Mouse (Mus musculus) right cerebral cortex, adult 18-20 months (tissue): Measurements from ENCODE around the gene Pdzk1.

Experiments
- DNase-seq: peaks from one replicate; pipeline ENCODE4 v3.0.0; 2022; ENCODE audit warnings: mixed read lengths

Gene Pdzk1

DNA sequence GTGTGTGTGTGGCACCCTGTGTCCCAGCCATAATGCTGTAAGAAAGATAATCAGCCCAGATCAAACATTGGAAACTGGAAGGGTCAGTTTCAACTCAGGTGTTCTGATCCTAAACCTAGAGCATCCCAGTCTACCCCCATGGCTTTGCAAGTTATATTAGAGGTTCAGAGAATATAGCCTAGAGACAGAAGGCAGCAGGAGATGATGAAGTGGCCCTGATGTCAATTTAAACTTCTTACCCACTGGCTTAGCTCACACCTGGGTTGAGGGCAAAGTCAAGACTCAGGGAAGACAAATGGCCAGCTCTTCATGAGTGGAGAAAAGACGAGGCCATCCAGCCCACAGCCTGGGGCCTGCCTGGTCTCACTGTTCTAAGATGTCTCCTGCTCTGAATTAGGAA lies at the start of gene Pdzk1, which contains the start of gene Cd160:
Gene Pdzk1, plus strand, starts transcription at position 301 of the 400 bp plus-strand sequence.
Gene Cd160, minus strand, starts transcription at position 368 of the 400 bp plus-strand sequence.
- no peak for DNase-seq

DNA sequence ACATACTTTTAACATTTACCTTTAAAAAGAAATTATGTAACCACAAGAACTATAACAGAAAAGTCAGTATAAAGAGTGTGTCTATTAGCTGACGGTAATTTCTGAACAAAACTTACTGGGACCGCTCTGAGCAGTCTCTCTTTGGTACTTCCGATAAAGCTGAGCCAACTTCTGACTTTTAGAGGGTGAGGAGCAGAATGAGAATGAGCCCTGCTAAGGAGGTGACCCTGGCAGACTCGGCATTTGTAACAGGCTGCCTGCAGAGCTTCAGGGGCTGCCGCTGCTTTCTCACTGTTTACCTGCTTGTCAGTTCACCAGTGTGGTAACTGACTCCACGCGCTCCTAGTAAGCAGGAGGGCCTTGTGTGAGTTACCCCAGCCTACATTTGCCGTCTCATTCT lies 46.8 kb upstream of the Pdzk1 start:
- no peak for DNase-seq

DNA sequence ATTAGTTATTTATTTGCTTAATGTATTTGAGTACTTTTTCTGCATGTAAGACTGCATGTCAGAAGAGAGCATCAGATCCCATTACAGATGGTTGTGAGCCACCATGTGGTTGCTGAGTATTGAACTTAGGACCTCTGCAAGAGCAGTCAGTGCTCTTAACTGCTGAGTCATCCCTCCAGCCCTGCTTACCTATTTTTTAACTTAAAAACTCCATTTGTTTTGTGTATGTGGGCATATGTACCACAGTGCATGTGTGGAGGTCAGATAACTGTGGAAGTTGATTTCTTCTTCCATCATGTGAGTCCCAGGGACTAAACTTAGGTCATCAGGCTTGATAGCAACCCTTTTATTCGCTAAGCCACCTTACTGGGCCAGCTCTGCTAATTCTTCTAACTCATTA lies 41.3 kb upstream of the Pdzk1 start:
- no peak for DNase-seq

DNA sequence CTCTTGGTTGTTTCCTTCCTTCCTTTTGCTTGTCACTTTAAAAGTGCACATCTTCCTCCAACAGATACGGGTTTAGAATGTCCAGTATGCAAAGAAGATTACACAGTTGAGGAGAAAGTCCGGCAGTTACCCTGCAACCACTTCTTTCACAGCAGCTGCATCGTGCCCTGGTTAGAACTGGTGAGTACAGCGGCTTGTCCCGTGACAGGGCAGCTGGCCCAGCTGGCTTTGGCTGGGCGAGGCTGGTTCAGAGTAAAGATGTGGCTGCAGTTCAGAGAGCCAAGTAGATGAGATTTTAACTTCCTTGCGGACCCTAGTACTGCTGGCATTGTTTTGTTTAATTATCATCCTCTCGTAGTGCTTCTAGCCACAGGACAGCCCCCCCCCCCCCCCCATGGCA lies 40.6 kb upstream of the Pdzk1 start:
- DNase-seq, result no peak

DNA sequence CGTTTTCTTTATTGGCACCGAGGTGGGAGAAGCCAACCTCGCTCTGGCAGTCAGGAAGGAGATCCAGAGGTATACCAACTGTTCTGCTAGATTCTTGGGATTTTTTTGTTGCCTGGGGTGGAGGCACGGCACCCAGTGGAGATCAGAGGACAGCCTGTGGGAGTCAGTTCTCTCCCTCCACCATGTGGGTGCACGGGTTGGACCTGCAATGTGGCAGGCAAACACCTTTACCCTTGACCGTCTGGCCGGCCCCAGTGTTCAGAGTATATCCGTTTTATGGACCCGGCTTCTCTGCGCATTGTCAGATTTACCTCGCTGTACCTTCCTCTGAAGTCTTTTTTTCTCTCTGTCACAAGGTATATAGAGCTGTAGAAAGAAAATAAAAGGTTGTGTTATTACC lies 28.8 kb upstream of the Pdzk1 start:
- no peak for DNase-seq

DNA sequence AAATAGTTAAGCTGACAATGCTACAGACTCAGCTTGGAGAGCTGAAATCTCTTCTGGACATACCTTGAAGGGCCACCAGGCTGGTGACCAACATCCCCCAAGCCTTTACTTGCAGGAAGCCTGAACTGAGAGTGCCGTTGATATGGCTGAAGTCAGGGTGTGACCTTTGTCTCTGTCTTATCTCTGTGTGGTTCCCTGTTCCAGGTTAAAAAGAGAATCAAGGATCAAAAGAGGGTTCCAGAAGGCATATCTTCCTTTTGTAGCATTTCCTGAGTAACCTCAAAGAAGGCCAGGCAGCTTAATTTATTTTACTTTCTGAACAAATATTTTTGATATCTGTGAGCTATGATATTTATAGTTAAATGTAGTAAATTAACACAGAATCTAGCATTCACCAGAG lies 26.9 kb upstream of the Pdzk1 start:
- no peak for DNase-seq

DNA sequence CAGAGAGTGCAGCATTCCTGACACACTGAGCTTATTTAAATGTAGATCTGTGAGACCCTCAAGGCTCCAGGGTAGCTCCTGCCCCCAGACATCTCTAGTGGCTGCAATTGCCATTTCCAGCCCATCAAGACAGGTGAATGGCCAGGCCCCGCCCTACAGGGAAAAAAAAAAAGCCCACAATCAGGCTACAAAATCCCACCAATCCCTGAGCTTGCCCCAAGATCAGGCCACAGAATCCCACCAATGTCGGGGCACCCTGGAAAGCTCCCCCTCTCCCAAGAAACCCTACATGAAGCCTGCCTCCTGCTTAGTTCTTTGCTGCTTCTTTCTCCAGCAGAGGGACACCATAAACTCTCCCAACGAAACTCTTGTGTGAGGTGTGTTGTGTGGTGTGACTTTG lies 20.9 kb upstream of the Pdzk1 start:
- DNase-seq, result no peak

DNA sequence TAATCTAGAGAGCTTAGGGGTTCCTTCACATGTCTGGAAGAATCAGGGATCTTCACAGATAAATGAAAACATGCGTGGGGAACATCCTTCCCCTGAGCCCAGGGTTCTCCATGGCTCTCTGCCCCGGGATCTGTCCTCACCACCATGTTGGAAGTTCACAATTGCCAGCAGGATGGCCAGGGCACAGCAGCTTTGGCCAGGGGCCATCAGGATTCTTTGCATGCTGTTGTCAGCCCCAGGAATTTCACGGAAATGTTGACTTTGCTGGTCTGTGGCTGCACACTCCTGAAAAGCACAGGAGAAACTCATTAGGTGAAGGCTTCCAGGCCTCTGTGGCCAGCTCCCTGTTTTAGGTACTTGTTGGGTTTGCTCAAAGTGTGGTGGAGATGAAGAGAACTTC lies 20.4 kb upstream of the Pdzk1 start:
- no peak for DNase-seq

DNA sequence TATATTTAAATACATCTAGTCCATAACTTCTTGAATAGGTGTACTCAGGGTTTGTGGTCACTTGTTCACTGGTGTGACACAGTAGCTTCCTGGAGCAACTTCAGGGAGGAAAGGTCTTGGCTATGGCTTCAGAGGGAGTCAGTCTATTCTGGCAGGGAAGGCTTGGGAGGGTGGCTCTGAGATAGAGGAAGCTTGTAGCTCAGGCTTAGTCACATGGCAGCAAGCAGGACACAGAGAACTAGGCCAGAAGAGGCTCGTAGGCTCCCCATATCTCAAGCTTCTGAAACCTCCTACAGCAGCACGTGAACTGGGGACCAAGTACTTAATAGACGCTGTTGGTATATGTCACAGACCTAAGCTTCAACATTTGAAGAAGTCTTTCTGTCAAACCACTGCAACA lies 17.9 kb upstream of the Pdzk1 start:
- no peak for DNase-seq

DNA sequence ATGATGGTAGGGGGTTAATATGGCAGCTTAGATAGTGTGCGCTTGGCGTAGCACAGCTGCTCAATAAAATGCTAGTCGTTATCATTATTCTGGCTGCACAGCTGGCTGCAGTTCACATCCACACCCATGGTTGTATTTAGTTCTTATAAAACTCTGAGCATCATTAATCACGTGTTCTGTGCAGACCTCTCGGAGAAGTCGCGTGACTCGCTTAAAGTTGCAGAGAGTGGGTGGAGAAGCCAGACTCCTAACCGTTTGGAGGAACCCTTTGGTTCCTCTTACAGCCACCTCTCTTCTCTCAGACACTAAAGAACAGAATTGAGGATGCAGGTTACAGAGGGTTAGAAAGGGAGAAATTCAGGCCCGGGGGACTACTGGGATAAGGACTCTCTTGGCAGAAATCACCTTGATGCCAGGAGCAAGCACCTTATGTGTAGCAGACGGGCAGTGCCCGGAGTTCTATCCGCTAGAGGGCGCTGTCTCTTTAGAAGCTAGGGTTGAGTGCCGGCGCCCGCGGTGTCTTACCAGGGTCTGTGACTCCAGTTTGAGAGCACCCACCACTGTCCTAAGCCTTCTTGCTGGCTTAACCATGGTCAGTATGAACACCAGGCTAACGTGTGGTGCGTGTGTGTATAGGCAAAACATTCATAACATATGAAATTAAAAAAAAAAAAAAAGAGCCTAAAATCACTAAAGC lies 16.5 kb upstream of the Pdzk1 start:
- DNase-seq, result peak; percentile 75

DNA sequence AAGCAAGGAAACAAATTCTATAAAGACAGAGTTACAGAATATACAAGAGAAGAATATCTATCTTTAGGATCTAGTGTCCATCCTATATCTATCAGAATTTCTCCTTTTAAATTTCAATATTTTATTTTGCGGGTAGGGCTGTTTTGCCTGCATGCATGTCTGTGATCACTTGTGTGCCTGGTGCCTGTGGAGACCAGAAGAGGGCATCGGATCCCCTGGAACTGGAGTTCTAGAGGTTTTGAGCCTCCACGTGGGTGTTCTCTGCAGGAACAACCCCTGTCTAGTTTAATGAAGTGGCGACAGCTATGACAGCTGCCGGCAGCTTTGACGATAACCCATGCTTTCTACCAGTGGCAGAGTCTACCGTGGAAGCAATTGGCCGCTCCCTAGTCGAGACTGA lies 16.0 kb upstream of the Pdzk1 start:
- DNase-seq, result peak; percentile 43

DNA sequence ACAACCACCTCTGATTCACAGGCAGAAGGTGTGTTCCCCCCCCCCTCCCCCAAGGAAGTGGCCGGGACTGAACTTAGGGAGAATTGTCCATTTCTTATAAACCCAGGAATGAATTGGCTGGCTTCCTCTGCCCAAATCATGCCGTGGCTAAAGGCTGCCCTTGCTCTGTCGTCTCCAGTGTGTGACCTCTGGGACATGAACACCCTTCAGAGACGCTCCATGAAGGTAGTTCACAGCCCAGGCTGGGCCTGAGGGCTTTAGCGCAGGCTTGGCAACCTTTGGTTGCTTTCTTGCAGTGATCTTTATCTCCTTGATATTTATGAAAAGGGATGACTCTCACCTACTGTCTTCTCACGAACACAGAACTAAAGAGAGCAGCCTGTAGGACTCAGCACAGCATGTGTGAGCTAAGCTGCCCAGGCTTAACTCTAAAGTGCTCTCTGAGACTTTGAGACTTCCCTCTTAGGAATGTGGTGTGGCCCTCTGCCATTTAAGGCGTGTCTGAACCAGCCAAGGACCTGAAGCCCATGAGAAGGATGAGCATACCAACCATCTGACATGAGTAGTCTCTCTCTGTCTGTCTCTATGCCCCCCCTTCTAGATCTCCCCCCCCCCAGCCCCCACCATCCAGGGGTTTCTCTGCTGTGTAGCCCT lies 15.4 kb upstream of the Pdzk1 start:
- DNase-seq, result no peak

DNA sequence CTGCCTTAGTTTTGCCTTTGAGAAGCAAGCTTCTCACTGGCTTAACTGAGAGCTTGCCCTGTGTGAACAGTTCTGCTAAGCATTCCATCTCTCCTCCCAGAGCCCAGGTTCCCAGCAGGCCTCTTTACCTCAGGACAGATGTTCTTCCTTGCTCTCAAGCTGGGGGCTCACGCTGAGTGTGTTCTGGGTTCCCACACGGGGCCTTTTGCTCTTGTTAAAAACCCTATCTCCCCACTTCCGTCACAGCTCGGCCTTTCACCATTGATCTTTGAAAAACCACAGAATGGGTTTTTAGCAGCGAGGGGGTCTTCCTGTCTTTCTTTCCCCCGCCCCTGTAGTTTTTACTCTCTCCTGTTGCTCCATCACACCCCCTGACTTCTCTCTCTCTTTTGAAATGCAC lies 14.7 kb upstream of the Pdzk1 start:
- DNase-seq, result no peak

DNA sequence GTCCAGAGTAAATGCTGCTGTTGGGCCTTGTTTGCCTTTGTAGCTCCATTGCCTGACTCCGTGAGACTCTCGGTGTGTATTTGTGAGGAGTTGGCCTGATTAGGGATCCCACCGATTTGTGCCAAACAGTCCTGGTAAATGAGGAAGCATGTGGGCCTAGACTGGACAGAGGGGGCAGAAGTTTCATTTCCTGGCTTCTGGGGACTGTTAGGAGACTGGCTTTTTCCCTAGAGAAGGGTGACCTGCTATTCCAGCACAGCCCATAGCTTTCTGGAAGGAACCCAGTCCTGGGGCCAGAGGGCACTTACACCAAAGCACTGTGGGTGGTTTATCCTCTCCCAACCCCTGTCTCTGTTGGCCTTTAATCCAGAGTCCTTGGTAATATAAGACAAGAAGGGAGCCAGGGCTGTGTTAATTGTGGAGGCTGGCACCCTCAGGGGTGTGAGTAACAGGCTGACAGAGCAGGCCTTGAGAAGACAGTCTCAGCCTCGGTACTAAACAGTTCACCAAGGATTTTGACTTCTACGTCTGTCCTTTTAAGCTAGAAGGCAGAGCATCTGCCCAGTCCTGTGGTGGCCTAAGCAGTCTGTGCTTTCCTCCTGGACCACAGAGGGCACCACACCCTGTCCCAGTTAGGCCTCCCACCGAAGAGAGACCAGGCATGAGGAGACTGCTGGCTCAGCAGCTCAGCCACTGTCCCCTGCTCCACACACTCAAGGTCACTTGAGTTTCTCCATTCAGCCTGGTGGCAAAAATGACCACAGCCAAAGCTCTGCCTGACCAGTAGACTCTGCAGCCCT lies 8.8 kb upstream of the Pdzk1 start:
- DNase-seq, result no peak

DNA sequence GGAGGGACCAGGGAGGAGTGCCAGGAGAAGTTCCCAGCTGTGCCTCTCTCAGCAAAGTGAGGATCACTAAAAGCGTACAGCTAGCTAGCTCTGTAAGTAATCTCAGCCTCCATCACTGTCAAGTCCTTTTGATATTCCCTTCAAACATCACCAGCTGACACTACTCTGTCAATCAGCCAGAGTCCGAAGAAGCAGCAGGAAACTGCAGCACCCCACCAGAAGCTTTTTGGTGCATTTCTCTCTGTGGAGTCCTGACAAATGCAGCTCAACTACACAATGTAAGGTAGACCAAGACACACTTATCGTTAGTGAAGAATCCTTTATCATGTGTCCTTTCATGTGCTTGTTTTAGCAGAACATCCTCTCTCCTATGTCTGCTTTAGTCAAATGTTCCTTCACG lies 7.5 kb upstream of the Pdzk1 start:
- DNase-seq, result no peak

DNA sequence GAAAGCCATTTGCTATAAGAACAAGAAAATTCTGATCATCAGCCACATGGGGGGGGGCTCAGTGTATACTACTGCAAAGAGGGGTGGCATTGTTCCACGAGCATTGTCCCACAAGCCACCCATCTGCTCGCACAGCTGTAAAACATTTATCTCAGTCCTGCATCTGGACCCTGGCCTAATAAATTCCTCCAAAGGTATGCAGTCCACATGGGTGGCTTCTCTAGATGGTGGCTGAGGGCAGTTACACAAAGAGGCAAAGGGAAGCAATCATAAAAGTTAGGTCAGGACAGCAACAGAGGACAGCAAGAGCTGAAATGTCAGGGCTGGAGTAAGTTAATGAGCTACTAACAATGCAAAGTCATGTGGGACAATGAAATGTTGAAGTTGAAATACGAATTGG lies 5.4 kb upstream of the Pdzk1 start:
- DNase-seq, result no peak

DNA sequence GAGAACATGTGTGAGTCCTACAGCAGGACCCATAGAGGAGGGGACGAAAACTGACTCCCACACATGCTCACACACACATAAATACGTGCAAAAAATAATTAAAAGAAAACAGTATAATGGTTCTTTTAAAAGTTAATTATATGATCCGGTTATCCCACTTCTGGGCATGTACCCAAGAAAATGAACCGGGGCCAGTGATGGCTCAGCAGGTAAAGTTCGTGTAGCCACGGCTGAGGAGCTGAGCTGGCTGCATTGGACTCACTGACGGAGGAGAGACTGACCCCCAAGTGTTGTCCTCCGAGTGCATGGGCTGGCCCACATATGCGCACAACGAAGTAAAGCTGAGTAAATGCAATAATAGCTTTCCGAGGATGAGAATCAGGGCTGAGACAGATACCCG lies 4.5 kb upstream of the Pdzk1 start:
- DNase-seq, result no peak

DNA sequence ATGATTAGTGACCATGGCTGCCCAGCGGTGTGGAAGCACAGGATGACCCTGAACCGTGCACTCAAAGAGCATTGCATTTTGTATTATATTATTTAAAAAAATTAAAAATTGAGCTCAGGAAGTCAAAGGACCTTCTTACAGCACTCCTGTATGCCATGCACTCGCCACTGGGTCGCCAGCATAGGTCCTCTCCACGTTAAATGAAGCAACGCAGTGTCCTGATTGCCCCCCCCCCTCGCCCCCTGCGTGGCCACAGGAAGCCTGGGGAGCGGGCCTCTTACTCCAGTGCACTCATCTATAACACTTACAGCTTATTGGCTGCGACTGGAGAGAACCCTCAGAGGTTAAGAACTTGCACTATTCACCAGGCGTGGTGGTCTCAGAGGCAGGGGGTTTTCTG lies 3.8 kb upstream of the Pdzk1 start:
- DNase-seq, result no peak

DNA sequence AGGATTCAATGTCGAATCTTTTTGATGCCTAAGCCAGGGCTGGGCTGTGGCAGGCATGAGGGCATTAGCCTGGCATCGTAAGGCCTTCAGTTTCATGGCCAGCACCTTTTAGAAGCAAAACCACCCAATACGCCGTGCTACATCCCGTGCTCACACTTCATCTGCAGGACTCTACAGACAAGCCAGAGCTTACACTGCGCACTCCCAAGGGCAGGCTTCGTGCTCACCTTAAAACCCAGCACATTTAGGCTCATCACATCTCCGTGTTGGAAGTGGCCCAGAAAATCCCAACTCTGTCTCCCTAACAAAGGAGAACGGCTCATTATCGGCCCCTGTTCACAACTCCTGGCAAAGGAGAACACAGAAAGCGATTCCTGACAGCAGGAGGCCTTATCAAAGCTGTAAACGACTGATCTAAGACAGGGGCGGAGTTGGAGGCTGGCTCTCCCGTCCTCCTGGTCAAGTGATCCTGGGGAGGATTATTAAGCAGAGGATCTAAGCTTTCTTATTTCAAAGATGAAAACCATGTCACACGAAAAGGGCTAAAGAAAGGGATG lies 698 bp upstream of the Pdzk1 start:
- no peak for DNase-seq

DNA sequence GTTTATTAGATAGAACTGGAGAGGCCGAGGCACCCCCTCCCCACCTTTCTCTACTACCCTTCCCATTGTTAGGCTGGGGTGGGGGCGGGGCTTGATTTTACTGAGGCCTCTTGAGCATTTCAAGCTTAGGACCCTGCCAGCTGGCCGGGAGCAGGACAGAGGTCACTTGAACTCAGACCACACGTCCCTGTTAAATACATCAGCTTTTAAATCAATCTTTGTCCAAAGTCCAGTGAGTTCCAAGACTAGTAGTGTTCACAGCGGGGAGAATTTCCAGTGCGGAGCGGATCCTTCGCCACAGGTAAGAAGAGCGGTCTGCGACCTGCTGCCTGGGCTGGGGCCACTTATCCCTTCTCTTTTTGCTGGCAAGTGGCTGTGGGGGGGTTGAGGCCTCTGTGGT lies 772 bp downstream of the Pdzk1 start:
- DNase-seq, result no peak

DNA sequence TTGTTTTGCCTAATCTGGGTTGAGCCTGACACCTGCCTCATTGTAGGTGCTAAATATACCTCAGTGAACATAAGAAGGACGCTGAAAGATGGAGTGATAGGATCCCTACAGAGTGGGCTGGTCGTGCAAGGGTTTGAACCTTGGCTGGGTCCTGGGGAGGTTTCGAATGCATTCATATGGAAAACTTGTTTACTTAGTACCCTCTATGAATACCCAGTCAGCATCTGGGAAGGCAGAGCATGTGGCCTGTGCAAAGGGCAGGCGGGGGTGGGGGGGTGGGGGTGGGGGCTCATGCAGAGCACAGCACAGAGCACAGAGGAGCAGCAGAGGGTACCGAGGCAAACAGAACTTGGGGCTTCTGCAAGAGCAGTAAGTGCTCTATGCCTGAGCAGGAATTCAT lies 3.8 kb downstream of the Pdzk1 start:
- DNase-seq, result no peak

DNA sequence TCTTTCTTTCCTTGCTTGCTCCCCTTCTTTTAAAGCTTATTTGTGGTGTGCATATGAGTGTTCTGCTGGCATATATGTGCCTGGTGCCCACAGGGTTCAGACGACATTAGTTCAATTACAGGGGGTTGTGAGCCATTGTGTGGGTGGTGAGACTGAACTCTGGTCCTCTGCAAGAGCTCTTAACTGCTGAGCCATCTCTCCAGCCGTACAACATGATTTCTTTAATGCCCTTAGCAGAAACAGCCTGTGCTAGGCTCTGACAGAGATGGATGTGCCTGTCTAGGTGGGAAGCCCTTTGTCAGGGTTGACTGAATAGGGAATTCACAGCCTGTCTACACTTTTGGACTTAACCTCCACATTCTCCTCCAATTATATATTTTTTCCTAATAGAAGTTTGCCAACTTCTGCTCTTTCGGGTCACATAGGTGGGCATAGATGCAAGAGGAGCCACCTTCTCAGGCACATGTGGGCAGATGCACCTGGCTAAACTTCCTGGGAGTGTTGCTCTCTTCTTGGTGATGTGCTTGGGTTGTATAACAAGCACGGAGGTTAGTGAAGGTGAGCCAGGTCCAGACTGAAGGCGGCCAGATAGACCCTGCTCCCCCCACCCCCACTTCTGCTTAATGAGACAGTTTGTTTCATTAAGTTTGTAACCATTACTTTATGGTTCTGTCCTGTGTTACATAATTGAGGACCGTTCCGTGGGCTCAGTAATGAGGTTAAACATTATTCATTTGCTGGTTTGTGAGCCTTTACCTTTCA lies 5.7 kb downstream of the Pdzk1 start:
- no peak for DNase-seq

DNA sequence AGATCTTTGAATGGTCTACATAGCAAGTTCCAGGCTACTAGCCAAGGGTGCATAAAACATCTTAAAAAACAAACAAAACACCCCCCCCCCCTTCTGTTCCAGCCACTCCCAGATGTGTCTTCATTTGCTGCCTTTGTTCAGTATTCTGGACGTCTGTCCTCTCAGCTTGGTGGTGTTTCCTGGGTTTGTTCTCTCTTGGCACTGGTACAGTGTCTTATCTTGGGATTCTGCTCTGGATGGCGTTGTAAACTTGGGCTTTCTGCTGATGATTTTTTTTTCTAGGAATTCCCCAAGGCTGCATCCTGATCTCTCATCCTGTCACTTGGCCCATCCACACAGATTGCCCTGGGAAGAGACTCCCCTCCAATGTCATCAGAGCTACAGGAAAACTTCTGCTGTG lies 7.3 kb downstream of the Pdzk1 start:
- DNase-seq, result no peak
